Mouse (Mus musculus): ENCODE measurements at regions not wholly inside any gene's neighbourhood (a gene's known extent, or its start where the extent isn't known, plus 50 kb on each side); places are given as distances from the start of the nearest gene placed in this dataset.

- no peaks in the 10 kb centered on the region for H3K27me3 ChIP-seq (ENCODE audit: control insufficient read depth, insufficient read depth, low read length)
- no peak for ATAC-seq (replicated peaks; ENCODE audit: low FRiP score)
These were observed 56.5 kb downstream of the Kctd12 start for GRCm38 (mm10) chr14:102925769-102926443.

GRCm38 (mm10) chr14:102924674-102925073, 57.8 kb downstream of the Kctd12 start:
- Histone ChIP-seq H3K4me1 (replicated peaks; ENCODE audit: control insufficient read depth, insufficient read depth, low read length) (no peaks in the 10 kb centered on the region), H3K9me3 (ENCODE audit: control insufficient read depth, low read length) (no peaks in the 10 kb centered on the region), H3K36me3 (ENCODE audit: control insufficient read depth, insufficient read depth, low read length) (no peaks in the 10 kb centered on the region), H3K27ac (ENCODE audit: low read depth, low read length) (no peak overlapping the region), H3K4me2 (ENCODE audit: low read depth, low read length, severe bottlenecking) (no peak overlapping the region), H3K27me3 (ENCODE audit: control insufficient read depth, insufficient read depth, low read length) (no peaks in the 10 kb centered on the region), H3K4me3 (ENCODE audit: low read depth, low read length) (no peak overlapping the region), H3K9ac (ENCODE audit: low read length) (no peak overlapping the region)
- WGBS, result 89% methylated on average over 4 of the region's 4 CpGs
- ATAC-seq (replicated peaks; ENCODE audit: low FRiP score), result no peak
- DNase-seq (ENCODE audit: low spot score), result no peak

More at GRCm38 (mm10) chr14:102925769-102926443, 56.5 kb downstream of the Kctd12 start:
- Histone ChIP-seq H3K4me3 (ENCODE audit: low read depth, low read length) (no peak overlapping the region), H3K36me3 (ENCODE audit: control insufficient read depth, insufficient read depth, low read length) (no peaks in the 10 kb centered on the region), H3K27ac (ENCODE audit: low read depth, low read length) (no peak overlapping the region), H3K4me1 (replicated peaks; ENCODE audit: control insufficient read depth, insufficient read depth, low read length) (no peaks in the 10 kb centered on the region), H3K9ac (ENCODE audit: low read length) (no peak overlapping the region), H3K4me2 (ENCODE audit: low read depth, low read length, severe bottlenecking) (no peak overlapping the region), H3K9me3 (ENCODE audit: control insufficient read depth, low read length) (no peaks in the 10 kb centered on the region)
- 76% methylated on average over 6 of the region's 6 CpGs for WGBS
- no peak for DNase-seq (ENCODE audit: low spot score)

GRCm38 (mm10) chr14:102922496-102922993, 59.9 kb downstream of the Kctd12 start:
- WGBS, result 88% methylated on average over 5 of the region's 5 CpGs
- DNase-seq (ENCODE audit: low spot score) (no peak), ATAC-seq (replicated peaks; ENCODE audit: low FRiP score) (no peak)
- Histone ChIP-seq H3K9ac (ENCODE audit: low read length) (no peak overlapping the region), H3K4me2 (ENCODE audit: low read depth, low read length, severe bottlenecking) (no peak overlapping the region), H3K4me3 (ENCODE audit: low read depth, low read length) (no peak overlapping the region), H3K27me3 (ENCODE audit: control insufficient read depth, insufficient read depth, low read length) (no peaks in the 10 kb centered on the region), H3K9me3 (ENCODE audit: control insufficient read depth, low read length) (no peaks in the 10 kb centered on the region), H3K36me3 (ENCODE audit: control insufficient read depth, insufficient read depth, low read length) (no peaks in the 10 kb centered on the region), H3K27ac (ENCODE audit: low read depth, low read length) (no peak overlapping the region), H3K4me1 (replicated peaks; ENCODE audit: control insufficient read depth, insufficient read depth, low read length) (no peaks in the 10 kb centered on the region)

- no peak overlapping the region for H3K4me2 ChIP-seq (ENCODE audit: low read depth, low read length, severe bottlenecking)
- no peak overlapping the region for H3K4me3 ChIP-seq (ENCODE audit: low read depth, low read length)
- DNase-seq (ENCODE audit: low spot score) (no peak), ATAC-seq (replicated peaks; ENCODE audit: low FRiP score) (no peak)
- H3K9ac ChIP-seq (ENCODE audit: low read length), result no peak overlapping the region
- no peaks in the 10 kb centered on the region for H3K9me3 ChIP-seq (ENCODE audit: control insufficient read depth, low read length)
- no peaks in the 10 kb centered on the region for H3K36me3 ChIP-seq (ENCODE audit: control insufficient read depth, insufficient read depth, low read length)
- no peaks in the 10 kb centered on the region for H3K4me1 ChIP-seq (replicated peaks; ENCODE audit: control insufficient read depth, insufficient read depth, low read length)
- H3K27ac ChIP-seq (ENCODE audit: low read depth, low read length), result no peak overlapping the region
- H3K27me3 ChIP-seq (ENCODE audit: control insufficient read depth, insufficient read depth, low read length), result no peaks in the 10 kb centered on the region
- WGBS, result 87% methylated on average over 6 of the region's 6 CpGs
These were observed 62.0 kb downstream of the Kctd12 start for GRCm38 (mm10) chr14:102920415-102920814.

GRCm38 (mm10) chr14:102919261-102919801, 63.1 kb downstream of the Kctd12 start:
- no peak overlapping the region for H3K9ac ChIP-seq (ENCODE audit: low read length)
- H3K4me2 ChIP-seq (ENCODE audit: low read depth, low read length, severe bottlenecking), result no peak overlapping the region
- no peaks in the 10 kb centered on the region for H3K4me1 ChIP-seq (replicated peaks; ENCODE audit: control insufficient read depth, insufficient read depth, low read length)
- DNase-seq (ENCODE audit: low spot score) (no peak), ATAC-seq (replicated peaks; ENCODE audit: low FRiP score) (no peak)
- no peak overlapping the region for H3K4me3 ChIP-seq (ENCODE audit: low read depth, low read length)
- H3K36me3 ChIP-seq (ENCODE audit: control insufficient read depth, insufficient read depth, low read length), result no peaks in the 10 kb centered on the region
- H3K27me3 ChIP-seq (ENCODE audit: control insufficient read depth, insufficient read depth, low read length), result no peaks in the 10 kb centered on the region
- 88% methylated on average over 7 of the region's 7 CpGs for WGBS
- H3K9me3 ChIP-seq (ENCODE audit: control insufficient read depth, low read length), result no peaks in the 10 kb centered on the region
- no peak overlapping the region for H3K27ac ChIP-seq (ENCODE audit: low read depth, low read length)

- 79% methylated on average over 1 of the region's 1 CpGs for WGBS
These were observed 64.5 kb downstream of the Kctd12 start for GRCm38 (mm10) chr14:102917929-102918328.

GRCm38 (mm10) chr14:102915918-102916317, 66.5 kb downstream of the Kctd12 start:
- no peaks in the 10 kb centered on the region for H3K4me1 ChIP-seq (replicated peaks; ENCODE audit: control insufficient read depth, insufficient read depth, low read length)
- H3K27me3 ChIP-seq (ENCODE audit: control insufficient read depth, insufficient read depth, low read length), result no peaks in the 10 kb centered on the region
- H3K9ac ChIP-seq (ENCODE audit: low read length), result no peak overlapping the region
- ATAC-seq (replicated peaks; ENCODE audit: low FRiP score) (no peak), DNase-seq (ENCODE audit: low spot score) (no peak)
- WGBS, result 86% methylated on average over 4 of the region's 4 CpGs
- H3K9me3 ChIP-seq (ENCODE audit: control insufficient read depth, low read length), result no peaks in the 10 kb centered on the region
- no peak overlapping the region for H3K4me2 ChIP-seq (ENCODE audit: low read depth, low read length, severe bottlenecking)
- H3K27ac ChIP-seq (ENCODE audit: low read depth, low read length), result no peak overlapping the region
- H3K36me3 ChIP-seq (ENCODE audit: control insufficient read depth, insufficient read depth, low read length), result no peaks in the 10 kb centered on the region
- H3K4me3 ChIP-seq (ENCODE audit: low read depth, low read length), result no peak overlapping the region

More at GRCm38 (mm10) chr14:102917929-102918328, 64.5 kb downstream of the Kctd12 start:
- Histone ChIP-seq H3K4me3 (ENCODE audit: low read depth, low read length) (no peak overlapping the region), H3K4me2 (ENCODE audit: low read depth, low read length, severe bottlenecking) (no peak overlapping the region), H3K36me3 (ENCODE audit: control insufficient read depth, insufficient read depth, low read length) (no peaks in the 10 kb centered on the region), H3K9me3 (ENCODE audit: control insufficient read depth, low read length) (no peaks in the 10 kb centered on the region), H3K27ac (ENCODE audit: low read depth, low read length) (no peak overlapping the region), H3K27me3 (ENCODE audit: control insufficient read depth, insufficient read depth, low read length) (no peaks in the 10 kb centered on the region), H3K4me1 (replicated peaks; ENCODE audit: control insufficient read depth, insufficient read depth, low read length) (no peaks in the 10 kb centered on the region), H3K9ac (ENCODE audit: low read length) (no peak overlapping the region)
- DNase-seq (ENCODE audit: low spot score) (no peak), ATAC-seq (replicated peaks; ENCODE audit: low FRiP score) (no peak)

- no peak overlapping the region for H3K4me3 ChIP-seq (ENCODE audit: low read depth, low read length)
- no peak for ATAC-seq (replicated peaks; ENCODE audit: low FRiP score)
These were observed 70.9 kb downstream of the Kctd12 start for GRCm38 (mm10) chr14:102911582-102911981.

GRCm38 (mm10) chr14:102908990-102909389, 73.4 kb downstream of the Kctd12 start:
- no peak overlapping the region for H3K27ac ChIP-seq (ENCODE audit: low read depth, low read length)
- DNase-seq (ENCODE audit: low spot score) (no peak), ATAC-seq (replicated peaks; ENCODE audit: low FRiP score) (no peak)
- H3K9ac ChIP-seq (ENCODE audit: low read length), result no peak overlapping the region
- no peaks in the 10 kb centered on the region for H3K27me3 ChIP-seq (ENCODE audit: control insufficient read depth, insufficient read depth, low read length)
- H3K4me2 ChIP-seq (ENCODE audit: low read depth, low read length, severe bottlenecking), result no peak overlapping the region
- WGBS, result 72% methylated on average over 3 of the region's 3 CpGs
- no peaks in the 10 kb centered on the region for H3K9me3 ChIP-seq (ENCODE audit: control insufficient read depth, low read length)
- H3K36me3 ChIP-seq (ENCODE audit: control insufficient read depth, insufficient read depth, low read length), result no peaks in the 10 kb centered on the region
- H3K4me1 ChIP-seq (replicated peaks; ENCODE audit: control insufficient read depth, insufficient read depth, low read length), result no peaks in the 10 kb centered on the region
- H3K4me3 ChIP-seq (ENCODE audit: low read depth, low read length), result no peak overlapping the region

More at GRCm38 (mm10) chr14:102911582-102911981, 70.9 kb downstream of the Kctd12 start:
- no peak overlapping the region for H3K4me2 ChIP-seq (ENCODE audit: low read depth, low read length, severe bottlenecking)
- H3K27me3 ChIP-seq (ENCODE audit: control insufficient read depth, insufficient read depth, low read length), result no peaks in the 10 kb centered on the region
- no peak overlapping the region for H3K27ac ChIP-seq (ENCODE audit: low read depth, low read length)
- H3K36me3 ChIP-seq (ENCODE audit: control insufficient read depth, insufficient read depth, low read length), result no peaks in the 10 kb centered on the region
- no peak for DNase-seq (ENCODE audit: low spot score)
- H3K9me3 ChIP-seq (ENCODE audit: control insufficient read depth, low read length), result no peaks in the 10 kb centered on the region
- WGBS, result 70% methylated on average over 3 of the region's 3 CpGs
- no peak overlapping the region for H3K9ac ChIP-seq (ENCODE audit: low read length)
- H3K4me1 ChIP-seq (replicated peaks; ENCODE audit: control insufficient read depth, insufficient read depth, low read length), result no peaks in the 10 kb centered on the region

All from forebrain, embryonic 11.5 days (tissue).